Mouse (Mus musculus): ENCODE measurements around the gene Cd47. TPM values are rescaled to one million over a fixed set of nuclear protein-coding genes. Genes with fewer than 3 reads are reported as not detected.
"Not testable (repeated sequence)": the region's sequence is repeated elsewhere in the genome, so short reads cannot be mapped to it uniquely, and the experiment has no call there.

Cd47 gene
- total RNA-seq, 2 experiments from 2014 or later: 217 to 225 TPM

GRCm38 (mm10) chr16:49819494-49819893 is 19.2 kb downstream of the Cd47 start:
- DNase-seq (ENCODE audit: extremely low spot score in 1 of 2, low spot score in 1 of 2): no peak

GRCm38 (mm10) chr16:49830911-49831310 is 30.6 kb downstream of the Cd47 start:
- not testable (repeated sequence) for DNase-seq (ENCODE audit: extremely low spot score in 1 of 2, low spot score in 1 of 2)

DNA sequence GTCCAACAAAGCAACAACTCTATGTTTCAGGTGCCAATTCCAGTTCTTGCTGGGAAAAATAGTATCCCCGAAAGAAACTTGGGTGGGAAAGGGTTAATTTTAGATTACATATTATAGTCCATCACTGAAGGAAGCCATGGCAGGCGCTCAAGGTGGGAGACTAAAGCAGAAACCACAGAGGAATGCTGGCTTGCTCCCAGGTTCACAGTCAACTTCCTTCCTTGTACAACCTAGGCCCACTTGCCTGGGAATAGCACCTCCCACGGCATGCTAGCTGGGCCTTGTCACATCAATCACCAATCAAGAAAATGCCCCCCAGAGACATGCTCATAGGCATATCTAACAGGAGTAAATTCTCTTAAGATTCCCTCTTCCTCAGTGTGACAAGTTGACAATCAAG is 32.0 kb downstream of the Cd47 start:
- DNase-seq (ENCODE audit: extremely low spot score in 1 of 2, low spot score in 1 of 2): no peak

GRCm38 (mm10) chr16:49834130-49834693 is 33.9 kb downstream of the Cd47 start:
- no peak for DNase-seq (ENCODE audit: extremely low spot score in 1 of 2, low spot score in 1 of 2)

- DNase-seq (ENCODE audit: extremely low spot score in 1 of 2, low spot score in 1 of 2): no peak
Measured at GRCm38 (mm10) chr16:49836634-49837164, 36.4 kb downstream of the Cd47 start.

DNA sequence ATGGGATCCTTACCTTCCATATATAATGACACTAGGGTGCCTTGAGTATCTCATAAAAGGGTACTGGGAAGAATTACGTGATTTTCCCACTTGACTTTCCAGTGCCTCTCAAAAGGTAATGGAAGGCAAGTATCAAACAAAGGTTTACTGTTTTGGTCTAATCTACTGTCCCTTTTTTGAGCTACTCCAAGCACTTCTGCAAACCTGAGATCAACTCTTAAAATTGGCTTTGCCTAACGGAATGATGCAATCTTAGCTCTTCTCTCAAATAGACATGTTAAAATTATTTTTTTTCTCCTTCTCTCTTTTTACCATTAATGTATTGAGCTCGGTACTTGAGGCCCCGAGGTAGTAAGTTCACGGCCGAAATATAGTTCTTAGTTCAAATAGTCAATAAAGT is 38.6 kb downstream of the Cd47 start:
- DNase-seq (ENCODE audit: extremely low spot score in 1 of 2, low spot score in 1 of 2): no peak

DNA sequence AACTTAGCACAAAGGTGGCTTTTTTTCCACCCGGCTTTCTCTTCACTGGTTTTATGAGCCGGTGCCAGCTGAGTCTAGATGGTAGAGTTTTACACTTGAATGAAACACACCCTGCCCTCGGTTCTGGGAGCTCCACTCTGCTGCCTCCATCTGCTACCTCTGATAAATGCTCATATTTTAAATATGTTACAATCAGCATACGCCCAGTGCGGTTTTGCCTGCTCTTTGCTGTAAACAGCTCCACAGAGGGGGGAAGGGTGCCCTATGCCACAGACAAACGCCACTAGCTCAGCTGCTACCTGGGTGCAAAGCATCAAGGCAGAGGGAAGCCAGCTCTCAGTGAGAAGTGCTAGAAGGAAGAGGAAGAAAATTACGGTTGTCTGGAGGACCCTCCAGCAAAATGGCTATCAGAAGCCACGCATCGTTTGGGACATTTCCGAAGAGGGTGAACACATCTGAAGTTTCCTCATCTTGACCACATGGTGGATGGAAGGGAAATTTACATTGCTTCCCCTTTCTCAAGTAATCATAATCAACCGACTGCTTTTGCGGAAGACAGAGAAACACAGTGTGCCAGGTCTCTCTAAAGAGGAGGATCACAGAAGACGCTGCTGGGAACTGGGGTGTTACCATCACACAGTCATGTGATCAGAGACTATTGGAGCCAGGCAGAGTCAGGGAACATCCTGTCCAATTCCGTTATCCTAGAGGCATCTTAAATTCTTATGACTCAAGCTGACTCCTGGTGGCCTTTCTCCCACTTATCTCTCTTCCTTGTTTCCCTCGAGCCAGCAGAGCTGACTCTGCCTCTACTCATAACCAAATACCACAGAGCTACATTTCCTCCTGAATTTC is 39.6 kb downstream of the Cd47 start:
- DNase-seq (ENCODE audit: extremely low spot score in 1 of 2, low spot score in 1 of 2): peak in 1 of 2 experiments; percentile 18

DNA sequence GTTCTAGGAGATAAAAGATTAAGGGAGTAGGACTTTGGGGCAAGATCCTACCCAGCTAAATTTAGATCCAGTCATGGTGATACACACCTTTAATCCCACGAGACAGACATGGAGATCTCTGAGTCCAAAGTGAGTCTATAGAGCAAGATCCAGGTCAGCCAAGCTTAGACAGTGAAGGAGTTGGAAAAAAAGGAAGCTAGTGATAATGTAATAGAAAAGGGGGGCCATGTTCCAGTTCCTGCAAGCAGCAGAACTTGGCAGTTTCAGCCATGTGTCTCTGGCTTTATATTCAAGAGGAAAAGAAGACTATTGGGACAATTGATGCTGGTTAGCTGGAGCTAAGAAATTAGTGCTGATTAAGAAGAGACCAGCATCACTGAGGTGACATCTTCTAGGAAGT is 43.4 kb downstream of the Cd47 start:
- no peak for DNase-seq (ENCODE audit: extremely low spot score in 1 of 2, low spot score in 1 of 2)

DNA sequence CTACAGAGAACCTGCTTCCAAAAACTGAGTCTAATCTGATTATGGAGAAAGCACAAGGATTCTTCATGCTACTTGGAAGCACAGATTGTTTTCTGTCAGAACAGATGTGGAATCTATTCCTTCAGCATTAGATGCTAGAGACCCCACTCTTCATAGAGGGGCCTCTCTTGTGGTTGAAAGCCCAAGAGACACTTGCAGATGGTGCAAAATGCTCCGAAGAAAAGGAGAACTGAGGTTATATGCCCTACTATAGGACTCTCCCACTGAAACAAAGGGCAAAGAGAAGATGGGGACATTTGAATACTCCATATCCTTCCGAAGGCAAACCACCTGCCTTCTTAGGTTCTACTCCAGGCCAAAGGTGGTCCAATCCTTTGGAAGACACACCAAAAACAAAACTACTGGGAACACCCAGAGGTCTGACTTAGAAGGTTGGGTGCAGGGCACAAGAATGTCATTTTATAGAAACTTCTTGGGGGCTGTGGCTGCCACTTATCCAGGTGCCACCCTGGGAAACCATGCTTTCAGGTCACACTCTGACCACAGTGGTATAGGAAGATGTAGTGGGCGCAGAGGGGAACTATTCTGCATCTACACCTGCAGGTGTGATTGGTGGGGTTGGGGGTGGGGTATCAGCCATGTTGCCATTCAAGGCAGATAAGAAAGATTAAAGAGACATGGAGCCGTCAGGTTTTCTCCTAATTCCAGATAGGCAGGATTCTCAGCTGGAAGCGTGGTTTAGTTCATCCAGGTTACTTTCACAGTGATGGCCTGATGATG is 47.1 kb downstream of the Cd47 start:
- DNase-seq (ENCODE audit: extremely low spot score in 1 of 2, low spot score in 1 of 2): no peak

DNA sequence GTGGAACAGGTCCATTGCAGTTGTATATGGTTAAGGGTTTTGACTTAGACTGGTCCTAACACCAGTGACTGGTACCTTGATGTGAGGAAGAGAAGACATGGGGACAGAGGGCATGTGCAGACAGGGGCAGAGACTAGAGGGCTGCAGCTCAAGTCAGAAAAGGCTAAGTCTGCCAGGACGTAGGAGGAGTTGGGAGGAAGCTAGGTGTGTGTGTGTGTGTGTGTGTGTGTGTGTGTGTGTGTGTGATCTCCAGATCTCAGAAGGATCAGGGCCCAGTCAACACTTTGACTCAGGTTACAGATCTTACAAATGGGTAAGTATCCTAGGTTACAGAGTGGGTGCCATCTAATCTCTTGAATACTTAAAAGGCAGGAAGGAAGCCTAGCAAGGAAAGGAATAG is 48.3 kb downstream of the Cd47 start:
- no peak for DNase-seq (ENCODE audit: extremely low spot score in 1 of 2, low spot score in 1 of 2)

- DNase-seq (ENCODE audit: extremely low spot score in 1 of 2, low spot score in 1 of 2): no peak
Measured at GRCm38 (mm10) chr16:49852940-49853339, 52.6 kb downstream of the Cd47 start.

DNA sequence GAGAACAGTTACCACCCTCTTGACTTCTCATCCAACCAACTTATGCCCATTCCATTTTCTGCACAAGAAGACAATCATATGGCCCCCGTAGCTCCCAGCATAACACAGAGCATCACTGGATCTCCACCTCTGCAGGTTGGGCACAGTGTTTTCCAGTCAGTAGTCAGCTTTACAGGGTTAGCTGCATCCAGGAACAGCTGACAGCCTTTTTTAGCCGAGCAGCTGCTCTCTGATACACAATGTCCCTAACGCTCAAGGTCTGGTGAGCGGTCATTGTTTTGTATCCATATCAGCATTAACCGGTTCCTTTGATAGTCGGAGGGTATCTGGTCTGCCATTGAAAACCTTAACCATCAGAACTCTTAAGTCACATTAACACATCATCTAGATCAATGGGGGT is 53.3 kb downstream of the Cd47 start:
- no peak for DNase-seq (ENCODE audit: extremely low spot score in 1 of 2, low spot score in 1 of 2)

GRCm38 (mm10) chr16:49854194-49854593 is 53.9 kb downstream of the Cd47 start:
- DNase-seq (ENCODE audit: extremely low spot score in 1 of 2, low spot score in 1 of 2): no peak

- DNase-seq (ENCODE audit: extremely low spot score in 1 of 2, low spot score in 1 of 2): peak; percentile 87 to 92
Measured at GRCm38 (mm10) chr16:49854931-49855835, 54.9 kb downstream of the Cd47 start.

DNA sequence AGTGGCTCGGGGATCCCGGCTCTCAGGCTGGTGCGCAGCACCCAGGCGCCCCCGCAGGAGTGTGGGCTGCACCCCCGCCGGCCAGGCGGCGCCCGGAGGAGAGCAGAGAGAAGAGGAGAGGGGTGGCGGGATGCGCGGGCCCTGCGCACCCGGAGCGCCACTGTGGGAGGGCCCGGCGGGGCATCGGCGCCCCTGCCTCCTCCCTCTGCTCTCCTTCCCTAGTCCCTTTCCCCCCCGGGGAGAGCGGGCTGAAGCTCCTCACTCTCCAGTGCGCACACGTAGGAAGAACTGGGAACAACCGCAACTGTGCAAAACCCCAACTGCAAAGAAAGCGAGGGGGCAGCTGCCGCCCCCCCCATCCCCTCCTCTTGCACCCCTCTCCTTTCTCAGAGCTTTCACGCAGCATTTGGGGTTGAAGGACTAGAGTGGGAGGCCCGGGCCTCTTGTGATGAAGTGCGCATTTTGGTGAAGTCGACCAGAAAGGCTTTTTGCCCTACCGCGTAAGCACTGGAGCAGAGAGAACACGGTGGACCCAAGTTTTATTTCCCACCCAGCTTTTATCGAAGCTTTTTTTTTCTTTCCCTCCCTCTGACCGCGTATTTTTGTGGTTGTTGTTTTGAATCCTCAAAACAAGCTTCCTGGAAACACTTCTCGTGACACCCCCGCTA is 55.6 kb downstream of the Cd47 start:
- peak in 1 of 2 experiments; percentile 18 for DNase-seq (ENCODE audit: extremely low spot score in 1 of 2, low spot score in 1 of 2)

DNA sequence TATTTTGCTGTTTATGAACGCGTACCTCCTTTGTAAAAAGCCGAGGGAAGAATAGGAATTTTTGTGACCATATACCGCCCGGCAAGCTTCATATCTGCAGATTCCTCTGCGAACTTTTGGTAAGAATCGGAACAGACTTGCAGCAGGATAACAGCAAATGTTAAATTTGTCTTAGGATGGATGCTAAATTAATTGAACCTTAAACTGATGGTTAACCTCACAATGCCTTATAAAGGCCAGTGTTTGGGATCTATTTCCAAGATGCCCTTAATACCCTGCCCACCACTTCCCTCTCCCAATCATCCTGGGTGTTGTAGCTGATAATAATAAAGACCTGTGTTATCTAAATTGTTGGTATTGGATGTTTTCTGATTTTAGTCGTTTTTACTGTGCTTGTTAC is 56.3 kb downstream of the Cd47 start:
- no peak for DNase-seq (ENCODE audit: extremely low spot score in 1 of 2, low spot score in 1 of 2)

- DNase-seq (ENCODE audit: extremely low spot score in 1 of 2, low spot score in 1 of 2): no peak
Measured at GRCm38 (mm10) chr16:49857504-49858160, 57.3 kb downstream of the Cd47 start.

DNA sequence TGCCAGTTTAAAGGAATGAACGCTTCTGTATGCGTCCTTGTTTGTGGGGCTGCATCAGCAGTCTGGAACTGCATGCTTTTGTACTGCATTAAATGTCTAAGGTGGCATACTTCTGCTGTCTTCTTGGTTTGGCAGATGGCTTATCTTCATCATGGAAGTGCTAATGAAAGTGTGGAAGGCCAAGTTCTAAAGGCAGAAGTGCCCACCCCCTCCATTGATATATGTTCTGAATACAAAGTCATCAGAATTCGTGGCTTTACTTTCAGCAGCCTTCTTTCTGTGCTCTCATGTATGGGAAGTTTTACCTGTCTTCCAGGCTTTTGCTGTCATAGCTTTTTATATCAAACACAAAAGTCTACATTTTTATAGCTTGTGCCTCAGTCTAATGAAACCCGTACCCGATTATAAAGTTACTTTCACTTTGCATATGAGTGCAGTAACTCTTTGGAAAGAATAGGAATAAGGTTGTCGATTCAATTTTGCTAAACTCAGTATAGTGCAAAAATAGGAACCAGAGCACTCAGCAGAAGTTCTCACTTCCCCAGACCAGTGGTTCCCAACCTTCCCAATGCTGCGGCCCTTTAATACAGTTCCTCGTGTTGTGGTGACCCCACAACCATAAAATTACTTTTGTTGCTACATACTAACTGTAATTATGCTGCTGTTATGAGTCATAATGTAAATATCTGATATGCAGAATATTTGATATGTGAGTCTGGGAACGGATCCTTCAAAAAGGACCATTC is 58.0 kb downstream of the Cd47 start:
- no peak for DNase-seq (ENCODE audit: extremely low spot score in 1 of 2, low spot score in 1 of 2)

Data from layer of hippocampus, postnatal 25 days (tissue).